Mouse (Mus musculus) kidney, embryonic 14.5 days (tissue): ENCODE data around the gene Tet3. TPM values are rescaled to one million over a fixed set of nuclear protein-coding genes. Genes with fewer than 3 reads are reported as not detected.

ENCODE experiments used
- ATAC-seq: fragments of 200-750 bp; cut with Nextera tagmentation; 2 replicates; pipeline ENCODE4 v1.8.0; 2017; ENCODE audit warnings: moderate number of reproducible peaks, mild to moderate bottlenecking, moderate TSS enrichment, moderate library complexity; ENCODE audit not compliant: low FRiP score, low TSS enrichment
- H3K27ac ChIP-seq: fragments of 300-500 bp; sonication (generic); 2 replicates; pipeline ENCODE4 v1.5.1; 2014; ENCODE audit warnings: low read depth, mild to moderate bottlenecking, low read length, moderate library complexity, mixed read lengths
- H3K27me3 ChIP-seq: fragments of 300-500 bp; sonication (generic); 2 replicates; pipeline ENCODE4 v1.6.1; 2014; ENCODE audit warnings: mild to moderate bottlenecking, low read length; ENCODE audit not compliant: control insufficient read depth, insufficient read depth
- H3K36me3 ChIP-seq: fragments of 300-500 bp; sonication (generic); 2 replicates; pipeline ENCODE4 v1.6.1; 2014; ENCODE audit warnings: low read length, mixed read lengths; ENCODE audit not compliant: control insufficient read depth, insufficient read depth
- H3K4me1 ChIP-seq: fragments of 300-500 bp; sonication (generic); 2 replicates; pipeline ENCODE4 v1.6.1; 2014; ENCODE audit warnings: low read length, mixed read lengths; ENCODE audit not compliant: control insufficient read depth, insufficient read depth
- H3K4me2 ChIP-seq: fragments of 300-500 bp; sonication (generic); replicated peaks from 2 replicates; pipeline ENCODE4 v1.6.1; 2014; ENCODE audit warnings: low read depth, mild to moderate bottlenecking, low read length
- H3K4me3 ChIP-seq: fragments of 300-500 bp; sonication (generic); 2 replicates; pipeline ENCODE4 v1.5.1; 2014; ENCODE audit warnings: mild to moderate bottlenecking, low read length
- H3K9ac ChIP-seq: fragments of 300-500 bp; sonication (generic); 2 replicates; pipeline ENCODE4 v1.6.1; 2014; ENCODE audit warnings: low read depth, mild to moderate bottlenecking, low read length, moderate library complexity
- H3K9me3 ChIP-seq: fragments of 300-500 bp; sonication (generic); 2 replicates; pipeline ENCODE4 v1.6.1; 2016; ENCODE audit warnings: low read length; ENCODE audit not compliant: control insufficient read depth
- WGBS: fragments of 180-500 bp; shearing (Covaris S2); extraction: QIAGEN DNeasy Blood & Tissue Kit; methylation state at CpG from one replicate; pipeline ENCODE4 v1.1.7; 2014; 5-methylcytosine and 5-hydroxymethylcytosine counted together
- polyA plus RNA-seq: library from polyadenylated mRNA; unstranded; fragments of >200 nt; fragmentation: Nextera tagmentation; extraction: Ambion mirVana; gene quantifications from 2 replicates; pipeline ENCODE4 v1.2.1, GENCODE M21; 2014

The Tet3 gene
- polyA plus RNA-seq, 1 experiment from 2014 or later, result 48.6 TPM

DNA sequence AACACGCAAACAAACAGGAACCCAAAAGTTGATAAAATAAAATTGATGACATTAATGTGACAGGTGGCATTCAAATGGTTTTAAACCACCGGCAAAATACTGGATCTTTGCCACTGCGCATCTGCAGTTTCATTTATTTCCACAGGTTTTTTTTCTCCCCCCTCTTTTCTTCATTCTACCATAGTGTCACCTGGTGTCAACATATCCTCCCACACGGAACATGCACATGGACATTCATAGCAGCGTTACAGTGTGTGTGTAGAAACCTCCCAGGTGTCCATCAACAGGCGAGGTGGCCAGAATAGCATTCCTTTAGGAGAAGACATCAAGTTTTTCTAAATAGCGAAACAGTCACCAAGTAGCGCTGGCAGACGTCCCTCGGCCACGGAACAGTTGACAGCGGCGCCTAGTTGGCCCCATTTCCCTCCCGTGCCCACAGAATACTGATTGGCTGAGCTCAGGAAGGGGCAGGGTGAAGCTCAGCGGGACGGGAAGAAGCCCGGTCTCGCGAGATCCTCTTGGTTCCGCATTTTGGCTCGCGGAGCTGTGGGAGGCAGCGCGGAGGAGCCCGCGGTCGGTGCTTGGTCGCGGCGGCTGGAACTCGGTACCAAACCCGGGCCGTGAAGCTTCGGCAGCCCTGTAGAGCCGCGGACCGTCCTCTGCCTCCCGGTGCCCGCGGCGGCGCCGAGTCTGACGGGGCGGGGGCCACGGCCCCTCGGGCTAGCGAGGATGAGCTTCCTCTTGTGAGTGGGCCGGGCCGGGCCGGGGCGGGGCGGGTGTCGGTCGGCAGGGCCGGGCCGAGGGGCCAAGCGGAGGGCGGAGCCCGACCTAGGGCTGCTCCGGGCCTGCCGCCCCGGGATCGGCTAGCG lies 133.1 kb downstream of the Tet3 start, which contains the start of the genes Mthfd2 and Mob1a:
Gene Mthfd2 (minus strand): TSS at position 384 of the 869 bp plus-strand sequence.
Gene Mob1a (plus strand): TSS at position 492 of the 869 bp plus-strand sequence.
- no peaks in the 10 kb centered on the region for H3K27me3 ChIP-seq
- peak within 1 kb of the TSS; percentile 88 for H3K9ac ChIP-seq
- H3K4me3 ChIP-seq, result peak within 1 kb of the TSS; percentile 70
- H3K9me3 ChIP-seq, result no peaks in the 10 kb centered on the region
- peak; percentile 97 for ATAC-seq
- peak within 1 kb of the TSS; percentile 77 for H3K4me2 ChIP-seq
- peaks cover 17% of the 10 kb centered on the region for H3K36me3 ChIP-seq
- peak within 1 kb of the TSS; percentile 92 for H3K27ac ChIP-seq
- WGBS, result 1% methylated on average over 64 of the region's 65 CpGs
- H3K4me1 ChIP-seq, result peaks cover 7% of the 10 kb centered on the region

DNA sequence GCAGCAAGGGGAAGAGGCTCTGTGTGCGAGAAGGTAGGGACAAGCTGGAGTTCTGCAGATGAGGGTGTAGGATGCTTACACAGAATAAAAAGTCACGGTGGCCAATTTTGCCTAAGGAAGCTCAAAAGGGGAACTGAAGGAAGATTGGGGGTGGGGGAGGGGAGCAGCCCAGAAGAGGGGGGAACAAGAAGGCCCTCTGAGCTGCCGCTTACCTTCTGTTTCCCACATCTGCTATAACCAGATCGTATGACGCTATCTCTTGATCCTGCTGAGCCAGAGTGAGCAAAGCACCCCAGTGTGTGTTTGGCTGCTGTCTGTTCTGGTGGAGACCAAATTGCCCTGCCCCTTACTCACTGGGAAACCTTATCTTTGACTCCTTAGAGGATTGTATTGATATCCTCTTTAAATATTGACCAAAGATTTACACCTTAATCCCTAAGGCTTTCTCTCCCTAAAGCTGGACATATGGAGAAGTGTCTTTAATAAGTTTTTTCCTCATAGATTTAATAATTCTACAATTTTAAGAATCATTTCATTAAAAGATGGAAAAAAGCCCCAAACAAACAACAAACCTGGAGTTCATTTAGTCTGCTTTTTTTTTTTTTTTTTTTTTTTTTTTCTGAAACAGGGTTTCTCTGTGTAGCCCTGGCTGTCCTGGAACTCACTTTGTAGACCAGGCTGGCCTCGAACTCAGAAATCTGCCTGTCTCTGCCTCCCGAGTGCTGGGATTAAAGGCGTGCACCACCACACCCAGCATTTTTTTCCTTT lies 135.0 kb downstream of the Tet3 start:
- H3K9ac ChIP-seq, result no peak overlapping the region
- 75% methylated on average over 8 of the region's 8 CpGs for WGBS
- H3K9me3 ChIP-seq, result no peaks in the 10 kb centered on the region
- no peak overlapping the region for H3K4me2 ChIP-seq
- peaks cover 7% of the 10 kb centered on the region for H3K4me1 ChIP-seq
- no peak overlapping the region for H3K27ac ChIP-seq
- ATAC-seq, result no peak
- H3K36me3 ChIP-seq, result no peaks in the 10 kb centered on the region
- H3K27me3 ChIP-seq, result no peaks in the 10 kb centered on the region
- H3K4me3 ChIP-seq, result no peak overlapping the region

DNA sequence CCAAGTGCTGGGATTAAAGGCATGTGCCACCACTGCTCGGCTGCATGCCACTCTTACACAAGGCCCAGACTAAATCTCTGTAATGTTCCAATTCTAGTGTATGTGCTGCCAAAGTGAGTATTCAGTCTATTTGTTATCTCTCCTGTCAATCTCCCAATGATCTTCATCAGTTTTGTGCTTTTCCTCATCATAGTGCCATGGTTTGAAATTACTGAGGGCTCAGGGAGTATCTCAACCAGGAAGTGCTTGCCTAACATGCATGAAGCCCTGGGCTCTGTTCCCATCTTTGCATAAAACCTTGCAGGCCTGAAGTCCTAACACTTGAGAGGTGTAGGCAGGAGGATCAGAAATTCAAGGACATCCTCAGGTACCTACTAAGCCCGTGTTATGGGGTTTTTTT lies 136.1 kb downstream of the Tet3 start:
- Histone ChIP-seq H3K9me3 (no peaks in the 10 kb centered on the region), H3K27ac (no peak overlapping the region), H3K36me3 (no peaks in the 10 kb centered on the region), H3K9ac (no peak overlapping the region), H3K27me3 (no peaks in the 10 kb centered on the region), H3K4me2 (no peak overlapping the region), H3K4me3 (no peak overlapping the region), H3K4me1 (peaks cover 7% of the 10 kb centered on the region)
- no peak for ATAC-seq
- WGBS, result 75% methylated on average over 2 of the region's 2 CpGs

DNA sequence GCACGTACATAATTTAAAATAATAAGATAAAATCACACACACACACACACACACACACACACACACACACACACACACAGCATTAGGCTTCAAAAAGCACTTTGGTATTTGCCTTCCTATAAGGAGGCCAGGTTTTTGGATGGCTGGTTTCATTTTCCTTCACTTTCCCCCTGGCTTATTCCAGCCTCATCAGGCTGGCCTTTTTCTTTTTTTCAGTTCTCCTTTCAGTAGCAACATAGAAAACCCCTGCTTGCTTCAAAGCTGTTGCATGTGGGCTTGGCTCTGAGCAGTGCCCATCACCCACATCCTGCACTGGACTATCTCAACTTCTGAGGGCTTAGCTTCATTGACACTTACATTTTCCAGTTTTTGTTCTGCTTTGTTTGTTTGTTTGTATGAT lies 137.0 kb downstream of the Tet3 start:
- H3K27me3 ChIP-seq, result no peaks in the 10 kb centered on the region
- no peak overlapping the region for H3K4me3 ChIP-seq
- H3K4me1 ChIP-seq, result peaks cover 3% of the 10 kb centered on the region
- no peak overlapping the region for H3K9ac ChIP-seq
- H3K9me3 ChIP-seq, result no peaks in the 10 kb centered on the region
- ATAC-seq, result no peak
- H3K4me2 ChIP-seq, result no peak overlapping the region
- H3K27ac ChIP-seq, result no peak overlapping the region
- H3K36me3 ChIP-seq, result no peaks in the 10 kb centered on the region
- 56% methylated on average over 1 of the region's 1 CpGs for WGBS

DNA sequence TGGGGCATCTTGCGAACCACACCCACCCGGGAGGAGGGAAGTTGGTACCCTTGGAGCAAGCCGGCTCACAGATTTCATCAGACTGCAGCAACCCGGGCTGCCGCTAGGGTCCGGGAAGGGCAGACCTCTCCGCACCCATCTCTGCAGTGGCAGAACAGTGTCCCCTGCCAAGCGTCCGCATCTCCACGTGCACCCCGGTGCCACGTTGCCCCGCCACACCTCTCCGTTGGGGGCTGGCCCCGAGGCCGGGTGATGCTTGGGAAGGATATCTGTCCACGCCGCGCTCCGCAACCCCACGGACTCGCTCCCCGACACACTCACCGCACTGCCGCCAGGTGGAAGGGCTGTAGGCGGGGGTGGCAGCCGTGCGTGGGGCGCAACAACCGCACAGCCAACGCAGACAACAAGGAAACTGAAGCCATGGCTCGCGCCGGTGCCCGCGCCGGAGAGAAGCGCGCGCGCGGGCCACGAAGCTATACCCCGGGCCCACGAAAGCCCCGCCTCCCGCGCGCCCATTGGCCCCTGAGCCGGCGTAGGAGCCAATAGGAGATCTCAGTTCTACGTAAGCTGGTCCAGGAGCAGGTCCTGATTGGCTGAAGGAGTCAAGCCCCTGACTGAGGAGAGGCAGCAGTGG lies 141.7 kb downstream of the Tet3 start:
- under 1% methylated on average over 52 of the region's 52 CpGs for WGBS
- Histone ChIP-seq H3K27ac (no peak overlapping the region), H3K27me3 (no peaks in the 10 kb centered on the region), H3K4me2 (peak overlapping the region; percentile 77), H3K4me1 (peaks cover 11% of the 10 kb centered on the region; the same call in 1 of the 2 replicates), H3K4me3 (peak overlapping the region; percentile 97), H3K9me3 (no peaks in the 10 kb centered on the region), H3K9ac (peak overlapping the region; percentile 80), H3K36me3 (peaks cover 11% of the 10 kb centered on the region)
- peak; percentile 97 for ATAC-seq

DNA sequence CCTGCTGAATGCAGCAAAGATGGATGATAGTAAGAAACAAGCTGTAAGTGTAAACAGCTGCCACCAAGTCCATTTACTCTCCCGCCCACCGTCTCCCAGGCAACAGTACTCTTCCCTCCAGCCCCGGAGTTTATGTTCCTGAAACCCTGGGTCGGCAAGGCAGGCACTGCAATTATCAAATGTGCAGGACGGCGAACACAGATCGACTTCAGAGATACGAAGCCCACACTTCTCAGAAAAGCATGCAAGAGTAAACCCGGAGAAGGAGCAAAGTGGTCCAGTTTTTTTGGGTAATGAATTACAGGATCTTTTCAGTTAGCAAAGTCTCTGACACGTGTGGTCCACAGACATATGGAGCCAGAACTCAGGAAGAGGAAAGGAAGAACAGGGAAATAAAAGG lies 142.9 kb downstream of the Tet3 start:
- Histone ChIP-seq H3K9me3 (no peaks in the 10 kb centered on the region), H3K4me2 (peak overlapping the region; percentile 77), H3K27me3 (no peaks in the 10 kb centered on the region), H3K4me1 (peaks cover 11% of the 10 kb centered on the region; the same call in 1 of the 2 replicates), H3K4me3 (peak overlapping the region; percentile 97), H3K9ac (no peak overlapping the region; the same call in 1 of the 2 replicates), H3K27ac (no peak overlapping the region), H3K36me3 (peaks cover 22% of the 10 kb centered on the region)
- under 1% methylated on average over 10 of the region's 10 CpGs for WGBS
- ATAC-seq, result 0 out of 2 replicates have a peak, but pooled peaks have one; percentile 29

DNA sequence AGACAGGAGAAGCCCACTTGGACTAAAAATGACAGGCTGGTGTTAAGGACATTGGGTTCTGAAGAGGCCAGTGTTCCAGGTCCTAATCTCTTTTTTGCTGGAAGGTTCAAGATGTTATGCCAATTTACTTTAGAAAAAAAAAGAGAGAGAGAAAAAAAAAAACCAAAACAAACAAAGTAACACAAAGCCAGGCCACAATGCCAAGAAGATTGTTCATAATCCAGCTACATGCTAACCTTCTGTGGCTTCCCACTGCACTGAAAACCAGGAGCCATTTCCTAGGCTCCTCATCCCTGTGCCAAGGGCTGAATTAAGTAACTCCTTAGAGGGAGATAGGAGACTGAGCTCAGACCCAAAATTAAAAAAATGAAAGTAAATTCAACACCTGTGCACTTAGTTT lies 143.6 kb downstream of the Tet3 start:
- ATAC-seq, result no peak
- no peaks in the 10 kb centered on the region for H3K9me3 ChIP-seq
- H3K4me2 ChIP-seq, result peak overlapping the region; percentile 77; the same call in 1 of the 2 replicates
- H3K9ac ChIP-seq, result no peak overlapping the region
- no peaks in the 10 kb centered on the region for H3K27me3 ChIP-seq
- H3K4me3 ChIP-seq, result no peak overlapping the region
- H3K4me1 ChIP-seq, result peaks cover 11% of the 10 kb centered on the region; the same call in 1 of the 2 replicates
- H3K27ac ChIP-seq, result no peak overlapping the region
- H3K36me3 ChIP-seq, result peaks cover 26% of the 10 kb centered on the region

DNA sequence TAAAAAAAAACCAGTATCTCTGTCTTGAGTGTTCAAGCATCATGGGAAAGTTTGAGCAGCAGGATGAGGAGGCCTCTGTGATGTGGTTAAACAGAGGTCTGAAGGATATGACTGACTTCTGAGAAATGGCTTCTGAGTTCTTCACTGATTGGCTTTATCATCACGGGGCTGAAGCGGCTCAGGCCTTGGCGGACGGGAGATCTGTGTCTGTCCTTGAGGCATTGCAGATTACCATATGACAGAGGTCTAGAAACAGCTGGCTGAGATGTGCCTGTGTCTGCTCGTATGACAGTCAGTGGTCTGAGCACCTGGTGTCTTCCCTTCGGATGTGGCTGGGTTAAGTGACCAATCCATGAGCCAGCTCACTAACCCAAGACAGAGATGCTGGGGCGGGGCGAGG lies 146.4 kb downstream of the Tet3 start:
- no peak overlapping the region for H3K4me3 ChIP-seq
- H3K9ac ChIP-seq, result no peak overlapping the region
- H3K27ac ChIP-seq, result no peak overlapping the region
- H3K27me3 ChIP-seq, result no peaks in the 10 kb centered on the region
- whole genome bisulfite sequencing, result 92% methylated on average over 8 of the region's 8 CpGs
- peaks cover 11% of the 10 kb centered on the region; the same call in 1 of the 2 replicates for H3K4me1 ChIP-seq
- H3K36me3 ChIP-seq, result peaks cover 41% of the 10 kb centered on the region
- ATAC-seq, result no peak
- H3K4me2 ChIP-seq, result no peak overlapping the region
- no peaks in the 10 kb centered on the region for H3K9me3 ChIP-seq
